Mouse (Mus musculus) intestine, postnatal 0 days (tissue): ENCODE measurements at regions not wholly inside any gene's neighbourhood (a gene's known extent, or its start where the extent isn't known, plus 50 kb on each side); places are given as distances from the start of the nearest gene placed in this dataset.

Experiments
- ATAC-seq: fragments of 200-750 bp; cut with Nextera tagmentation; 2 replicates; pipeline ENCODE4 v1.8.0; 2017; ENCODE audit warnings: mild to moderate bottlenecking, moderate TSS enrichment, moderate library complexity
- H3K27ac ChIP-seq: fragments of 300-500 bp; sonication (generic); 2 replicates; pipeline ENCODE4 v1.5.1; 2014; ENCODE audit warnings: mild to moderate bottlenecking, low read depth, low read length, moderate library complexity
- H3K27me3 ChIP-seq: fragments of 300-500 bp; sonication (generic); replicated peaks from 2 replicates; pipeline ENCODE4 v1.6.1; 2014; ENCODE audit warnings: low read length, mixed read lengths; ENCODE audit not compliant: control insufficient read depth, insufficient read depth
- H3K36me3 ChIP-seq: fragments of 300-500 bp; sonication (generic); 2 replicates; pipeline ENCODE4 v1.6.1; 2014; ENCODE audit warnings: mild to moderate bottlenecking, moderate library complexity; ENCODE audit not compliant: control insufficient read depth, insufficient read depth
- H3K4me1 ChIP-seq: fragments of 300-500 bp; sonication (generic); replicated peaks from 2 replicates; pipeline ENCODE4 v1.6.1; 2014; ENCODE audit warnings: antibody characterized with exemption, low read length, mixed read lengths; ENCODE audit not compliant: control insufficient read depth, insufficient read depth
- H3K4me2 ChIP-seq: fragments of 300-500 bp; sonication (generic); replicated peaks from 2 replicates; pipeline ENCODE4 v1.6.1; 2014; ENCODE audit warnings: low read depth, mild to moderate bottlenecking, moderate library complexity
- H3K4me3 ChIP-seq: fragments of 300-500 bp; sonication (generic); 2 replicates; pipeline ENCODE4 v1.5.1; 2014; ENCODE audit warnings: low read depth, low read length
- H3K9ac ChIP-seq: fragments of 300-500 bp; sonication (generic); 2 replicates; pipeline ENCODE4 v1.6.1; 2014; ENCODE audit warnings: mild to moderate bottlenecking, low read depth, low read length
- H3K9me3 ChIP-seq: fragments of 300-500 bp; sonication (generic); 2 replicates; pipeline ENCODE4 v1.6.1; 2016; ENCODE audit warnings: mixed run types; ENCODE audit not compliant: control insufficient read depth
- CTCF ChIP-seq: sonication (generic); IDR thresholded peaks from 2 replicates; pipeline ENCODE4 v1.5.1; 2016; ENCODE audit warnings: low read depth, mild to moderate bottlenecking, control low read depth, antibody characterized with exemption, moderate library complexity
- WGBS: fragments of 180-500 bp; shearing (Covaris S2); extraction: QIAGEN DNeasy Blood & Tissue Kit; methylation state at CpG from one replicate; pipeline ENCODE4 v1.1.7; 2014; 5-methylcytosine and 5-hydroxymethylcytosine counted together

- Histone ChIP-seq H3K27me3 (0 out of 2 replicates have a peak, but pooled peaks cover 5% of the 10 kb centered on the region), H3K4me2 (no peak overlapping the region), H3K4me1 (no peaks in the 10 kb centered on the region), H3K4me3 (no peak overlapping the region), H3K27ac (no peak overlapping the region), H3K9ac (no peak overlapping the region), H3K9me3 (no peaks in the 10 kb centered on the region), H3K36me3 (no peaks in the 10 kb centered on the region)
- WGBS, result 74% methylated on average over 6 of the region's 6 CpGs
- TF ChIP-seq CTCF, result no peak
- ATAC-seq, result no peak
These were observed 387.7 kb upstream of the Runx1 start for GRCm38 (mm10) chr16:93213618-93214017.

- H3K4me3 ChIP-seq, result no peak overlapping the region
- no peaks in the 10 kb centered on the region for H3K27me3 ChIP-seq
- ATAC-seq, result no peak
- WGBS, result 44% methylated on average over 3 of the region's 3 CpGs
- H3K27ac ChIP-seq, result no peak overlapping the region
- TF ChIP-seq CTCF, result no peak
- no peaks in the 10 kb centered on the region for H3K36me3 ChIP-seq
- no peaks in the 10 kb centered on the region for H3K4me1 ChIP-seq
- no peaks in the 10 kb centered on the region for H3K9me3 ChIP-seq
- H3K9ac ChIP-seq, result no peak overlapping the region
- no peak overlapping the region for H3K4me2 ChIP-seq
These were observed 381.7 kb upstream of the Runx1 start for GRCm38 (mm10) chr16:93207675-93208074.

DNA sequence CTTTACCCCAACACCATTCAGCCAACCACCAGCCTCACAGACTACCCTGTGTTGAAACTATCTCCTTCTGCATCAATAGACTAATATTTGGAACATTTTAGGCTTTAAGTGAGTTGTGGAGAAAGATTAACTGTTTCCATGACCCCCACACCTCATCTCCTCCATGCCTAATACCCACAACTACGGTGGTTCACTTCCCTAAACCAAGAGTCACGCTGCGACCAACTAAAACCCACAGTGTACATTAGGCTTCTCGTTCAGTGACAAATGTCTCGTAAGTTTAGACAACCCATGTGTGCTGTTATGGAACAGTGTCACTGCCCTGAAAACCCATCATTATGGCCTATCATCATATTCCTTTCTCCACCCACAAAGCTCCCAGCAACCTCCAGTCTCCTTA is 381.3 kb upstream of the Runx1 start:
- no peak overlapping the region for H3K9ac ChIP-seq
- no peak overlapping the region for H3K27ac ChIP-seq
- no peaks in the 10 kb centered on the region for H3K27me3 ChIP-seq
- H3K36me3 ChIP-seq, result no peaks in the 10 kb centered on the region
- no peak overlapping the region for H3K4me2 ChIP-seq
- no peaks in the 10 kb centered on the region for H3K4me1 ChIP-seq
- H3K4me3 ChIP-seq, result no peak overlapping the region
- no peaks in the 10 kb centered on the region for H3K9me3 ChIP-seq
- ATAC-seq, result no peak
- no peak for TF ChIP-seq CTCF
- WGBS, result 93% methylated on average over 5 of the region's 5 CpGs

DNA sequence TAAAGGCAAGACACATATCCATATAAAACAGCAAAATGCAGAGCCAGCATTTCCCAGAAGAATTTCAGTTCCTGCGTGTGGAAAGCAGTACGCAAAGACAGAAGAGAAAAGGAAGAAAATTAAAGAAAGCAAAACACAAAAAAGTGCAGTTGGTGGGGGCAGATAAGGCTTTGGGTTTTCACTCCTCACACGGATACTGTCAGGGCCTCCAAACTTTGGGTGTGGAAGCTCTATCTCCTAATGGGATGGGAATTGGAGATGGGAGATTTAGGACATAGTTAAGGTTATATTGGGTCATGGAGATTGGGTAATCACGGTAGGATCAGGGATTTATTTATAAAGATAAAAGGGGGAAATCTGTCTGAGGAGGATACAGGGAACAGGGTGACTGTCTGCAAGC is 380.4 kb upstream of the Runx1 start:
- H3K4me3 ChIP-seq, result no peak overlapping the region
- H3K4me2 ChIP-seq, result no peak overlapping the region
- WGBS, result 84% methylated on average over 4 of the region's 4 CpGs

GRCm38 (mm10) chr16:93204601-93205000 is 378.7 kb upstream of the Runx1 start:
- Histone ChIP-seq H3K4me2 (no peak overlapping the region), H3K27ac (no peak overlapping the region), H3K9ac (no peak overlapping the region), H3K27me3 (no peaks in the 10 kb centered on the region), H3K9me3 (no peaks in the 10 kb centered on the region), H3K36me3 (no peaks in the 10 kb centered on the region), H3K4me1 (no peaks in the 10 kb centered on the region), H3K4me3 (no peak overlapping the region)
- WGBS, result 66% methylated on average over 4 of the region's 4 CpGs
- no peak for TF ChIP-seq CTCF
- ATAC-seq, result no peak

More for the DNA sequence above, 380.4 kb upstream of the Runx1 start:
- Histone ChIP-seq H3K27ac (no peak overlapping the region), H3K9ac (no peak overlapping the region), H3K4me1 (no peaks in the 10 kb centered on the region), H3K36me3 (no peaks in the 10 kb centered on the region), H3K9me3 (no peaks in the 10 kb centered on the region), H3K27me3 (no peaks in the 10 kb centered on the region)
- no peak for ATAC-seq
- TF ChIP-seq CTCF, result no peak

- TF ChIP-seq CTCF, result no peak
These were observed 376.6 kb upstream of the Runx1 start for GRCm38 (mm10) chr16:93202591-93202990.

GRCm38 (mm10) chr16:93197300-93197699 is 371.4 kb upstream of the Runx1 start:
- no peaks in the 10 kb centered on the region for H3K36me3 ChIP-seq
- H3K9me3 ChIP-seq, result no peaks in the 10 kb centered on the region
- H3K4me2 ChIP-seq, result no peak overlapping the region
- no peak for TF ChIP-seq CTCF
- H3K27ac ChIP-seq, result no peak overlapping the region
- H3K27me3 ChIP-seq, result no peaks in the 10 kb centered on the region
- no peaks in the 10 kb centered on the region for H3K4me1 ChIP-seq
- ATAC-seq, result no peak
- WGBS, result 73% methylated on average over 8 of the region's 8 CpGs
- H3K9ac ChIP-seq, result no peak overlapping the region
- no peak overlapping the region for H3K4me3 ChIP-seq

More at GRCm38 (mm10) chr16:93202591-93202990, 376.6 kb upstream of the Runx1 start:
- no peak for ATAC-seq
- H3K9me3 ChIP-seq, result no peaks in the 10 kb centered on the region
- H3K36me3 ChIP-seq, result no peaks in the 10 kb centered on the region
- H3K4me2 ChIP-seq, result no peak overlapping the region
- no peaks in the 10 kb centered on the region for H3K4me1 ChIP-seq
- H3K9ac ChIP-seq, result no peak overlapping the region
- no peaks in the 10 kb centered on the region for H3K27me3 ChIP-seq
- no peak overlapping the region for H3K4me3 ChIP-seq
- no peak overlapping the region for H3K27ac ChIP-seq
